Mouse (Mus musculus): Measurements from ENCODE around the gene Alad. TPM values are rescaled to one million over a fixed set of nuclear protein-coding genes. Genes with fewer than 3 reads are reported as not detected.
A peak's percentile ranks its signal among the peaks of the same experiment; 100 is the strongest.

The Alad gene
- total RNA-seq, 2 experiments from 2014 or later: 25.8 to 28.9 TPM

DNA sequence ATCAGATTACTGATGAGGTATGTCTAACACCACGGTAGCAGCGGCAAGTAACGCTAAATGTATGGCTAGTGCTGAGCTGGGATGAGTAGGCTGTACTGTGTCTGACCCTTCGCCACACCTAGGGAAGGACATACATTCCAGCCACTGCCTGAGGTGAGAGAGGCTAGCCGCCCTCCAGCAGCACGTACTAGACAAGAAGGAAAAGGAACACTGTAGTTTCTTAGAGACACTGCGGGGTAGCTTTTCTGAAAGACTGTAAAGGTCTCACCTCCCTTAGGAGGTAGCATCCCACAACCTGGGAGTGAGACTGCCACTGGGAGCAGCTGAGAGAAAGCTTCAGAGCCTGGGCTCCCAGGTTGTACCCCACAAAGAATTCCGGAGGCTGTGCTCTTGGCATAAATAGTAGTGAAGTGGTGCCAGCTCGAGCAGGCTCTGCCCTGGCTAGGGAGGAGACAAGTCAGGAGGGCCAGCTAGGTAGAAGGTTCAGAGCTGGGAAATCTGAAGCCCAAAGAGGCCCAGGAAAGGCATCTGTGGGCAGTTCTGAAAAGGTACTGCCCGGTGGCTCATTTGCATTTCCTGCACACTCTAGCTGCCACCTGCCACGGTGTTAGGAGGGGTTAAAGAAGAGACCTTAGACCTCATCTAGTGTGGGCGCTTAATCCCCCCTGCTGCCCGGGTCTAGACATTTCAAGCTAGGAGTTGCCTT is 1.1 kb downstream of the Alad start:
- DNase-seq (ENCODE audit: extremely low spot score in 1 of 2, low spot score in 1 of 2): no peak

GRCm38 (mm10) chr4:62517538-62518415 is 1.9 kb downstream of the Alad start:
- no peak for DNase-seq (ENCODE audit: extremely low spot score in 1 of 2, low spot score in 1 of 2)

GRCm38 (mm10) chr4:62517046-62517445 is 2.7 kb downstream of the Alad start:
- no peak for DNase-seq (ENCODE audit: extremely low spot score in 1 of 2, low spot score in 1 of 2)

- no peak for DNase-seq (ENCODE audit: extremely low spot score in 1 of 2, low spot score in 1 of 2)
These were observed 3.1 kb downstream of the Alad start for GRCm38 (mm10) chr4:62516579-62516978.

DNA sequence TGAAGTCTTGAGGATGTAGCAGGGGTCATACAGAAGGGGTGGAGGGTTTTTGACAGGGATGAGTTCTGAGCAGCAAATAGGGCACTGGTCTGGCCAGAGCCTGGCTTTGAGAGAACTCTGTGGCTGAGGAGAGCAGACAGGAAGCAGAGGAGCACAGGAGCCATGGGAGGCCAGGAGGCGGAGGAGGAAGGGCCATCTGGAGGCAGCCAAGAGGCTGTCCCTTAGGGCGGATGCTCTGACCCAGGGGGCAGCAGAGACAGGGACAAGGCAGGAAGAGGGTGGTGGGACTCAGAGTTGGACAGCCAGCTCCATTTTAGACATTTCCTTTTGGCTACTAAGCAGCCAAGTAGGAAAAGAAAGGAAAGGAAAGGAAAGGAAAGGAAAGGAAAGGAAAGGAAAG is 3.6 kb downstream of the Alad start:
- no peak for DNase-seq (ENCODE audit: extremely low spot score in 1 of 2, low spot score in 1 of 2)

DNA sequence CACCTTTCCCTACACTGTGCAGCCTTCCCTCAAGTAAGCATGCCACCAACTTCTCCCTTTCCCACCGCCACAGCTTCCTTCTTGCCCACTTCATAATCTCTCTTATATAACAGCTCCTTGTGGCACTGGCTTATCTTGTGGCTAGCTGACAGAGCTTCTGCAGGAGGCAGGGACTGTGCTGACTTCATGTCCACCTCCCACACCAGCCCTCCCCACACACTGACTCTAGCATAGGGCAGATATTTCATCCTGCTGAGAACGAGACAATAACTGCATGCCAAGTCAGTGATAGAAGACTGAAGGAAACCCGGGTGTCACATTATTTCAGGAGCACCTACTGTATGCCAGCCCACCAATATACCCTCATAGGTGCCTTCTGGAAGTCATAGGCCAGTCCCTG is 4.2 kb downstream of the Alad start:
- no peak for DNase-seq (ENCODE audit: extremely low spot score in 1 of 2, low spot score in 1 of 2)

DNA sequence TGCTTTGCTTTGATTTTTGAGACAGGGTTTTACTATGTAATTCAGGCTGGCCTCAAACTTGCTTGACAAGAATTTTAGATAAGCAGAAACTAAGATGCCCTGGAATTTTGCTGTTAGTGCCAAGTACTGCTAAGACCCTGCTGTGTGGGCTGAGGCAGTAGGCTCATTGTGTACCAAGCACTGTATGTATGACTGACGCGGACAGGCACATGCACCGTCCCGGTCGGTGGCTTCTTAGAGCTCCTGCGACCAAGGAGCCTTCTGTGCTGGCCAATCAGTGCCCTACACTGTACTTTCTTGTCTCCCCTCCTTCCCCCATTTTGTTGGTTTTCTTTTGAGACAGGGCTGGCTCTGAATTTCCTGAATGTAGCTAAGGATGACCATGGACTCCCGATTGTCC is 4.7 kb downstream of the Alad start:
- DNase-seq (ENCODE audit: extremely low spot score in 1 of 2, low spot score in 1 of 2): no peak

DNA sequence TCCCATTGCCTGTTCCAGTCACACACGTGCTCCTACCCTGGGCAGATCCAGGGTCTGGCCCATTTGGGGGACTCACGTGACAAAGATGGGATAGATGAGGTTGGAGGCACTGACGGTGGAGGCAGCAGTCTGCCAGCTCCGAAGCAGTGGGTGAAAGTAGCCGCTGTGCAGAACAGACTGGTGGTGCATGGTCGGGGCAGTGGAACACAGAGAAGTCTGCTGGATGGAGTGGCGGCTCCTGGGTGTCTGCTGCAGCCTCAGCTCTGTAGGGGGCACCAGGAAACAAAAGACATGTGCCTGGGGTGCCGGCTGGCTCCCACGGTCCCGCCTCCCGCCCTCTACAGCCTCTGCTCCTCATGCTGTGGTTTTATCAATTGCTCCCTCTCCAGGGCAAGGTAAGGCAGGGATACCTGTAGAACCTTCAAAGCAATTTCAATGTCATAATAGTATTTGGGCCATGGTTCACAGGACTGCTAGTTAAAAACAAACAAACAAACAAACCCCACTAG is 5.7 kb downstream of the Alad start:
- DNase-seq (ENCODE audit: extremely low spot score in 1 of 2, low spot score in 1 of 2): no peak

- no peak for DNase-seq (ENCODE audit: extremely low spot score in 1 of 2, low spot score in 1 of 2)
These were observed 9.8 kb downstream of the Alad start for GRCm38 (mm10) chr4:62509946-62510345.

- no peak for DNase-seq (ENCODE audit: extremely low spot score in 1 of 2, low spot score in 1 of 2)
These were observed 10.9 kb downstream of the Alad start for GRCm38 (mm10) chr4:62508839-62509238.

DNA sequence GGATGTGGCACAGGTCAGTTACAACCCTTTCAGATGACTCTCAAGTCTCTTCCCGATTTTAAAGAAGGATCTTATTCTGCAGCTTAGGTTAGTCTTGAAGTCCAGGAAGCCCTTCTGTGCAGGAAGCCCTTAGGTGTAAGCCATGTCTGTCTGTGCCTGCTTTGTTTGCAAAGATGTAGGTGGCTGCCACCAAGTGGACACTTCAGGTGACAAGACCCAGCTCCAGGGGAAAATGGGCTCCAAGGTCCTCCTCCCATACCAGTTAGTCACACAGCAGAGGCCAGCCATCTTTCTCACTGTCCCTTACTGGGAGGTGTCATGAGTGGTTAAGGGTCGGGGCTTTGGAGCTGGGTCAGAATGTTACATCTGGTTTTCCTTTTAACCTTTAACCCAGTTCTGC is 12.9 kb downstream of the Alad start:
- DNase-seq (ENCODE audit: extremely low spot score in 1 of 2, low spot score in 1 of 2): no peak

- no peak for DNase-seq (ENCODE audit: extremely low spot score in 1 of 2, low spot score in 1 of 2)
These were observed 13.7 kb downstream of the Alad start for GRCm38 (mm10) chr4:62505991-62506390.

- DNase-seq (ENCODE audit: extremely low spot score in 1 of 2, low spot score in 1 of 2): no peak
These were observed 16.2 kb downstream of the Alad start, which contains the start of gene Hdhd3 for GRCm38 (mm10) chr4:62503374-62503970. TSS of gene Hdhd3 (minus strand) at chr4:62503467.

DNA sequence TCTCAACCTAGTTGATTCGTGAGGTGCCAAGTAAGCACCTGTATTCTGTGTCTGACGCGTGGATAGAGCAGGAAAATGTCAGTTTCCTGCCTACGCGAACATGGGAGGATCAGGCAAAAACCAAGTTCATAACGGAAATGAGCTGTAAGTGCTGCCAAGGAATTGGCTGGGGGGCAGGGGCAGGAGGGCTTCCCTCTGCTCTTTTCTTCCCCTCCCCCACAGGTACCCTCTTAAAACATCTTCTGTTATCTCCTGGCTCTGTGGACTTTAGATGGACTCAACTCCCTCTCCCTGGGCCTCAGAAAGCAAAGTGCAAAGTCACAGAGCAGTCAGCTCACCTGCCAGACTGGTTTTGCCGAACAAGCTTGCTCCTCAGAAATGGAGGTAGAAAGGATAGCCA is 16.7 kb downstream of the Alad start:
- DNase-seq (ENCODE audit: extremely low spot score in 1 of 2, low spot score in 1 of 2): no peak

- DNase-seq (ENCODE audit: extremely low spot score in 1 of 2, low spot score in 1 of 2): peak; percentile 80 to 82
These were observed 17.6 kb downstream of the Alad start for GRCm38 (mm10) chr4:62501964-62502732.

GRCm38 (mm10) chr4:62501534-62501933 is 18.2 kb downstream of the Alad start:
- no peak for DNase-seq (ENCODE audit: extremely low spot score in 1 of 2, low spot score in 1 of 2)

DNA sequence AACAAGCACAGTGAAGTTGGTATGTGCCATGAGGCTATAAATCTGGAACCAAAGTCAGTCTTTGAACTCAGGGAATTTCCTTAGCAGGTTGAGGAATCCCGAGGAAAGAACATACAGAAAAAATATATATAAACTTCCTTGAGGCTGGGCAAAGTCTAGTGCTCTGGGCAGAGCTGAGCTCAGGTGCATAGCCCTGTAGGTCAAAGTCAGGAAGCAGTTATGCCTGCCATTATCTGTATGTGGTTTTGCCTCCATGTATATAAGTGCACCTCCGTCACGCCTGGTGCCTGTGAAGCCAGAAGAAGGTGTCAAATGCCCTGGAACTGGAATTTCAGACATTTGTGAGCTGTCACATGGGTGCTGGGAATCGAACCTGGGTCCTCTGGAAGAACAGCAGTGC is 18.9 kb downstream of the Alad start:
- no peak for DNase-seq (ENCODE audit: extremely low spot score in 1 of 2, low spot score in 1 of 2)

DNA sequence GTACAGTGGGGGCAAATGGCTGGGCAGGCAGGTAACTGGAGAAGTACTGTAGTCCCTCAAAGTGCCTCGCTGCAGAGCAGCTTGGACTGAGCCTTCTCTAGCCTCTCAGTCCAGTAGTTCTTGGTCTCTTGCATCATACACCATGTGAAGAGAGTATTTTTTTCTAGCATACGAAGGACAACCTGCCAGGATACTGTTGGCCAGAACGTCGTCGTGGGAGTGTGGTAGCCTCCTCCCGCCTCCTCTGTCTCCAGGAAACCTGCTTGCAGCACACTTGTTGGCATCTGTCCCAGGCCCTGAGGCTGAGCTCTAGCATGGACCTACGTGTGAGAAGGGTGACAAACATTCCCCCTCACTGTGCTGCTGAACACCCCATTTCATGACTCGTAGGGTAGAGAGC is 22.9 kb downstream of the Alad start:
- no peak for DNase-seq (ENCODE audit: extremely low spot score in 1 of 2, low spot score in 1 of 2)

DNA sequence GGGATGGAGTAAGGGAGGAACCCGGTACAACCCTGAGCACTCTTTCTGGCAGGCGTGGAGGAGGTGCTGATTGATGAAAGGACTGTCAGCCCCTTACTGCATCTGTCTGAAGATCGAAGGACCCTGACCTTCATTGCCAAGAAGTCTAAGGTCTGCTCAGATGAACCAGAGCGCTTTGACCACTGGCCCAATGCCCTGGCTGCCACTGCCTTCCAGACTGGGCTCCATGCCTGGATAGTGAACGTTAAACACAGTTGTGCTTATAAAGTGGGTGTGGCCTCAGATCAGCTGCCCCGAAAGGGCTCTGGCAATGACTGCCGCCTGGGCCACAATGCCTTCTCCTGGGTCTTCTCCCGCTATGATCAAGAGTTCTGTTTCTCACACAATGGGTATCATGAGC is 23.8 kb downstream of the Alad start:
- DNase-seq (ENCODE audit: extremely low spot score in 1 of 2, low spot score in 1 of 2): no peak

DNA sequence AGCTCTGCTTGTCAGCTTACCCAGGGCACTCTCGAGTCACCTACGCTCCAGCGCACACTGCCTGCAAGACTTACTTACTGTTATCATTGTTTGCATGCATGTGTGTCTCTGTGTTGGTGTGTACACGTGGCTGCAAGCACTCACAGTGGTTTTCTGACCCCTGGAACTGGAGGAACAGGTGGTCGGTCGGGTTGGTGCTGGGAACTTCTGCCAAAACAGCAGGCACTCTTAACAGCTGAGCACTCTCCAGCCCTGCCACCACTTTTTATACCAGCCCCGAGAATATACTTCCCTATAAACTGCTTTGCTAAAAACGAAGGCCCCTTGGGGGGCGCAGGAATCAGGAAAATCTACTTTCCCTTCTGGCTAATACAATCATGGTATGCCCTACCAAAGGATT is 25.5 kb downstream of the Alad start:
- no peak for DNase-seq (ENCODE audit: extremely low spot score in 1 of 2, low spot score in 1 of 2)

Measured in layer of hippocampus, postnatal 25 days (tissue).